Mouse (Mus musculus): ENCODE measurements around the gene Cpt2.

DNA sequence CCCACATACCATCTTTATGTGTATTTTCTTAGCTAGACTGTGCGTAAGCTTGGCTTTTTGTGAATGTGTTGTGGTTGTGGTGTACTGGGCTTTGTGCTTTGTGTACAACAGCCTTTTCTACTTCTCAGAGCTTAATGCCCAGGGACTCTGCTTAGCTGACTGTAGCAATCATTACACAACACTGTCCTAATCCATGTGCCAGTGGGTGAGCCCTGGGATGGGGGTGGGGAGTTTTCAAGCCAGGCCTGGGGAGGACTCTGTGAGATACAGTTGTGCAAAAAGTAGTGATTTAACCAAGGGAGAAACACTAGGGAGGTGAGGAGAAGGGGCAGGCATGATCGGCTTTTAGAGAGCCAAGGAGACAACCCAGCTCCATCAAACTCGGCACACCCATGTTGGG lies 23.2 kb downstream of the Cpt2 start:
- no peak for TF ChIP-seq POLR2A (IDR thresholded peaks at IDR 0.05; ENCODE audit: low read depth, low read length)
- TF ChIP-seq CTCF (IDR thresholded peaks at IDR 0.05; ENCODE audit: extremely low read depth, insufficient read depth, insufficient read length, insufficient replicate concordance), result no peak
